Mouse (Mus musculus): Measurements from ENCODE around the gene Zbtb9.

Gene Zbtb9

DNA sequence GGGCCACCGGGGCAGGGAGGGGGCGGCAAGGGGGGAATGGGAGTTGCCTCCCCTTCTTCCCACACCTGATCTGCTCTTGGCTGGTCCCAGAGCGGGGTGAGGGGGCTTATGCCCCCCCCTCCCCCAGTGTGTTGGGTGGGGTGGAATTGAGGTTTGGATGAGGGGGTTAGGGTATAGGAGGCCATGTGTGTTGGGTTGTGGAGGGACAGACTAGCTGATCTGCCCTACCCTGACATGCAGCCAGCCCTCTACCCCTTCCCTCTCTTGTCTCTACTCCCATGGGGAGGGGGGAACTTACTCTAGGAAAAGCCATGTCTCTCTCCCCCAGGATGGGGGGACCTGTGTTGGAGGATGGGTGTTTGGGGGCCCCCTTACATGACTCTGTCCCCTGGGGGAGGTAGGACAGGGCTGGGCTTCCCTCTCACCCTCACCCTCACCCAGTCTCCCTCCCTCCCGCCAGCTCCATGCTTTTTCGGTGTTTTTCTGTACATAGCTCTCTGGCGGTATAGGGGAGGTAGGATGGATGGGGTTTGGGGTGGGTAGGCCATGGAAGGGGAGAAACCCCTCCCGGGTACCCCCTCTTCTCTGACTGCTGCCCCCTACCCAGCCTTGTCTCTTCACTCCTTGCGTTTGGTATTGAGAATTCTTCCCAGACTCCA lies 1.6 kb upstream of the Zbtb9 start:
- DNase-seq (ENCODE audit: low spot score in 2 of 2), result no peak

DNA sequence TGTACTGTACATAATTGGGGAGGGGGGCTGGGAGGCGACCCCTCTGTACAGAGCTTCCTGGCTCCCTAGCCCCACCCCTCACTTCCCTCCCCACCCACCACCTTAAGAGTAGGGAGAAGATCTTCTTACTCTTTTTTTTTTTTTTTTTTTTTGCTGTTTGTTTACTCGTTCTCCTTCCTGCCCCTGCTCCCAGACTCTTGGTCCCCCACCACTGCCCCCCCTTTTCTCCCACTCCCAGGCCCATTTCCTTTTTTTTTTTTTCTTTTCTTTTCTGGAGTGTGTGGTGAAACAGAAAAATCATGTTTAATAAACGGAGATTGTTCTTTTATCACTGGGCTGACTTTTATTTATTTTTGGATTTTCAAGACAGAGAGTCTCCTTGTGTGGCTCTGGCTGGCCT lies 860 bp upstream of the Zbtb9 start:
- DNase-seq (ENCODE audit: low spot score in 2 of 2), result no peak

DNA sequence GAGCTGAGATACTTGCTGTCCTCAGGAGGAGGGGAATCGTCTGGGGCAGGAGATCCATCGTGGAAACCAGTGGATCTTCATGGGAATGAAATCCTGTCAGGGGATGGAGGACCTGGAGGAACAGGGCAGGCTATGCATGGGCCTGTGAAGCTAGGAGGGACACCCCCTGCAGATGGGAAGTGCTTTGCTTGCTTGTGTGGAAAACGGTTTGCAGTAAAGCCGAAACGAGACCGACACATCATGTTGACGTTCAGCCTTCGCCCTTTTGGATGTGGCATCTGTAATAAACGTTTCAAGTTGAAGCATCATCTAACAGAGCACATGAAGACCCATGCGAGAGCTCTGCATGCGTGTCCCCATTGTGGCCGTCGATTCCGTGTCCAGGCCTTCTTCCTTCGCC lies 1.6 kb downstream of the Zbtb9 start:
- no peak for DNase-seq (ENCODE audit: low spot score in 2 of 2)

DNA sequence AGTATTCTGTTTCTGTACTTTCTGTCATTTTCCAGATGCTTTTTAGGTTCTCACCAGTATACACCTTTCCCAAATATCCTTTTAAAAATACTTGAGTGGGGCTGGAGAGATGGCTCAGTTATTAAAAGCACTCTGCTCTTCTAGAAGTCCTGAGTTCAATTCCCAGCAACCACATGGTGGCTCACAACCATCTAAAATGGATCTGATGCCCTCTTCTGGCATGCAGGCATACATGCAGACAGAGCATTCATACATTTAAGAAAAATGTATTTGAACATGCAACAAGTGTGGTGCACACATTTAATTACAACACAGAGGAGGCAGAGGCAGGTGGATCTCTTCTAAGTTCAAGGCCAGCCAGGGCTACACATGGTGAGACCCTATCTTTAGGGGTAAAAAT lies 2.4 kb downstream of the Zbtb9 start:
- DNase-seq (ENCODE audit: low spot score in 2 of 2), result no peak

DNA sequence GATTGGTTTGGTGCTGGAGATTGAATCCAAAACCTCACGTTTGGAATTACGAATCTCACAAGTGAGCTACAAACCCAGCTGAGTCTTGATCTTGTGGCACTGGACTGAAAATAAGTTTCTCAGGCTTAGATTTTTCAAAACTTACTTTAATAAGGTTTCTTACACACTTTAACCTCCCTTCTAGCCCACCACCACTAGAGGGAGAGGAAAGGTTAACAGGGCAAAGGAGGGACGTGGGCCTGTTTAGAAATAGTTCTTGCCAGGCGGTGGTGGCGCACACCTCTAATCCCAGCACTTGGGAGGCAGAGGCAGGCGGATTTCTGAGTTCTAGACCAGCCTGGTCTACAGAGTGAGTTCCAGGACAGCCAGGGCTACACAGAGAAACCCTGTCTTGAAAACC lies 4.4 kb downstream of the Zbtb9 start:
- peak in 1 of 2 experiments; percentile 19 for DNase-seq (ENCODE audit: low spot score in 2 of 2)

DNA sequence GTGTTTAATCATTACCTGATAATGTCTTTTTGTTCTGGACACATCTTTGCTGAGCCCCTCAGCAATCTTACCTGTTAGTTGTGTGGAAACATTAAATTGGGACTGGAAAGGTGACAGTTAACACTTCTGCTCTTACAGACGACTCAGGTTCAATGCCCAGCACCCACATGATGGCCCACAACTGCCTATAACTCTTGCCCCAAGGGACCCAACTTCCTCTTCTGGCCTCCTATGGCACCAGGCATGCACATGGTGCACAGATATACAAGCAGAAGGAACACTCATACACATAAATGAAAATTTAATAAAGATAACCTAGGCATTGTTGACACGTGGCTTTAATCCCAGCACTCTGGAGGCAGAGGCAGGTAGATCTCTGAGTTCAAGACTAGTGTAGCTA lies 6.5 kb downstream of the Zbtb9 start:
- no peak for DNase-seq (ENCODE audit: low spot score in 2 of 2)

DNA sequence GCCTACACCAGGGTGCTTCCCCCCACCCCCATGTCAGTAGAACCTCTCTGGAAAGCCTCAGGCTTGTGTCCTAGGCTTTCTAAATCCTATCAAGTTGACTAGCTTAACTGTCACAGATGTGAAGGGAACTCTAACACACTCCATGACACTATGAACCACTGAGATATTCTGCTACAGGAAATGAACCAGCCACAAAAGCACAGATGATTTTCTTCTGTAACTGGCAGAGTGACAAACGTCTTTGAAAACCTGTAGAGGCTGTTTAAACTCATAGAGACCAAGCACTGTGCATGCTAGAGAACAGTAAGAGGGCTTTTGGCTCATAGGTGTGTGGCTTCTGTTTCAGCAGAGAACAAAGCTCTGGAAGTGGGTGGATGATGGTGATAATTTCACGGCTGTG lies 8.1 kb downstream of the Zbtb9 start:
- peak; percentile 47 to 59 for DNase-seq (ENCODE audit: low spot score in 2 of 2)

DNA sequence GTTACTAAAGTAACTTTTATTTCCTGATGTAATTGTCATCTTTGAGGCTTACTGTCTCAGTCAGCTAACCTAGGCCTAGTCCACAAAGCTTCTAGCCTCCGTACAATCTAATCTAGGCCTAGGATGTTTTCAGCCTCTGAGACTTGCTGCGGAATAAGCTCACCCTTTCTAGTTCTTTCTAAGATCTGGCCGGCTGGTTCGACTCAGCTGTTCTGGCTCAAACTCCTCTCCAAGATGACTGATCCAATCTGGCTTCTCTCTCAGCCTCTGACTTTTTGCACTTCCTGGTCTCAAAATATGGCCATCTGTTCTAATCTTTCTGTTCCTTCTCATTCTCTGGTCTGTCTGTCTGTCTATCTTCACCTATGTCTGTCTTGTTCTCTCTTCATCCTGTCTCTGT lies 10.4 kb downstream of the Zbtb9 start:
- no peak for DNase-seq (ENCODE audit: low spot score in 2 of 2)

DNA sequence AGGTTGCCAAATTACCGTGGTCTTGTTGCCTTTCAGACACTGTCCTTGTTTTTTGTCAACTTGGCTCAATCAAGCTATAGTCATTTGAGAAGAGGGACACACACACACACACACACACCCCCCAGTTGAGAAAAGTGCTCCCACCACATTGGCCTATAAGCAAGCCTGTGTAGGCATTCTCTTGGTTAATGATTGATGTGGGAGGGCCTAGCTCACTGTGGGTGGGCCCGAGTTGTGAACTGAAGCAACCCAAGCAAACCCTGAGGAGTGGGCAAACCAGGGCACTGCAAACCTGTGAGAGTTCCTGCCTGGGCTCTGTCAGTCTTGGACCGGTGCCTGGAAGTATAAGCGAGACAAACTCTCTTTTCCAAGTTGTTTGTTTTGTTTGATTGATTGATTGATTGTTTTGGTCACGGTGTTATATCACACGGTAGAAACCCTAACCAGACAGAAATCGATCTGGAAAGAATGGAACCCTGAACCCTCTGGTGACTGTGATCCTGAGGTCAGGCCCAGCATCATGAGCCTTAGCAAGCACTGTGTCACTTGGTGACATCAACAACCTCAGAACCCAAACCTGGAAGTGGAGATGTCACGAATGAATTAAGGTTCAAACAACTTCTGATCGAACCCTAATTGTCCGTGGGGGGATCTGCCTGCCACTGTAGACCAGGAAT lies 12.7 kb downstream of the Zbtb9 start:
- DNase-seq (ENCODE audit: low spot score in 2 of 2), result no peak

DNA sequence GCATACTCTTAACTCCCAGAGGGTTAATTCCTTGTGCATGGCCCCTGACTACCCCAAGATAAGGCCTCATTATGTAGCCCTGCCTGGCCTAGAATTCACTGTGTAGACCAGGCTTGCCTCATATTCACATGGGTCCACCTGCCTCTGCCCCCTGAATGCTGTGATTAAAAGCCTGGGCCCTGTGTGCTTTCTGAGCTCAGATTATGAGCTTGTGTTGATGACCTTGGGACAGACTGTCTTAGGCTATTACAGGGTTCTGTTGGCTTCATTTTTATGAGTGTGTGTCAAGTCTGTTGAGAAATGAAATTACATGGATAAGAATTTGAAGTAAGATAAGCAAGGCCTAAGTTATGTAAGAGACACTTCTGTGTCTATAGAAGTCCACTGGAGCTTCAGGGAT lies 17.6 kb downstream of the Zbtb9 start:
- no peak for DNase-seq (ENCODE audit: low spot score in 2 of 2)

DNA sequence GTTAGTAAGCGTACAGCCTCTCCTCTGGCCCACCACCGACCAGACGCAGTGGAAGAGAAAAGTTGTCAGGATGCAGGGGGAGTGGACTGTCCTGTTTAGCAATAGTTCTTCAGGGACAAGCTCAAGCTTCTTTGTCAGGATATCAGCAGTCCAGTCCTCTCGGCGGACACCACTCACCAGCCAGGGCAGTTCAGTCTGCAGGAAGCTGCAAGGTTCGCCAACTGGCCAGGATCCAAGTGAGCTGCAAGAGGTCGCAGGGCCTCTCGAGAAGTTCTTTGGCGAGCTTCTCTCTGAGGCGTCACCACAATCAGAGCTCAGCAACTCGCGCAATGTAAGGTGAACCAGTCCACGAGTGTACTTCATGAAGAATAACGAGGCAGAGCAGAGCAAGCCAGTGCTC lies 21.4 kb downstream of the Zbtb9 start:
- DNase-seq (ENCODE audit: low spot score in 2 of 2), result no peak

DNA sequence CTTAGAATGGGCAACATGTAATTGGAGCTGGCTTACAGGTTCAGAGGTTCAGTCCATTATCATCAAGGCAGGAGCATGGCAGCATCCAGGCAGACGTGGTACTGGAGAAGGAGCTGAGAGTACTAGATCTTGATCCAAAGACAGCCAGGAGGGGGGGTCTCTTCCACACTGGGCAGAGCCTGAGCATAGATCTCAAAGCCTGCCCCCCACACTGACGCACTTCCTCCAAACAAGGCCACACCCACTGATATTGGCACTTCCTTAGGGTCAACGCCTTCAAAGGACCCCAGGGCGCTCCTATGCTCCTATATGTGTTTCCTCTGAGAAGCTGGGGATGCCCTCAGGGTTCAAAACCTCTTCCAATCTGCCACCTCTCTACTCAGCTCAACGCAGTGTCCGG lies 22.0 kb downstream of the Zbtb9 start:
- no peak for DNase-seq (ENCODE audit: low spot score in 2 of 2)

DNA sequence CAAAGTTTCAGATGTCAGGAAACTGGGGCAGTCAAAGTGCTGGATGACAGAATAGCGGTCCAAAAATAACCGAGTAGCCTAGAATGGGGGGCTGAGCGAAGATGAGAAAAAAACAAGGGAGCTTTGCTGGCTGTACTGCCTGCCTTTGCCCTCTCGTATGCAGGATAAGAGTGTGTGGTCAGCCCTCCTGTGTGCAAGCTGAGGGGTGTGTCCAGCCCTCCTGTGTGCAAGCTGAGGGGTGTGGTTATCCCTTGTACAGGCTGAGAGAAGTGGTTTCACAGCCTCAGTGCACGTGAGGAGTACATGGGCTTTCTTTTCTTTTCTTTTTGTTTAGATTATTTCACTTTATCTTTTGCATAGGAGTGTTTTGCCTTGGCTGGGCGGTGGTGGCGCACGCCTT lies 22.6 kb downstream of the Zbtb9 start:
- DNase-seq (ENCODE audit: low spot score in 2 of 2), result no peak

DNA sequence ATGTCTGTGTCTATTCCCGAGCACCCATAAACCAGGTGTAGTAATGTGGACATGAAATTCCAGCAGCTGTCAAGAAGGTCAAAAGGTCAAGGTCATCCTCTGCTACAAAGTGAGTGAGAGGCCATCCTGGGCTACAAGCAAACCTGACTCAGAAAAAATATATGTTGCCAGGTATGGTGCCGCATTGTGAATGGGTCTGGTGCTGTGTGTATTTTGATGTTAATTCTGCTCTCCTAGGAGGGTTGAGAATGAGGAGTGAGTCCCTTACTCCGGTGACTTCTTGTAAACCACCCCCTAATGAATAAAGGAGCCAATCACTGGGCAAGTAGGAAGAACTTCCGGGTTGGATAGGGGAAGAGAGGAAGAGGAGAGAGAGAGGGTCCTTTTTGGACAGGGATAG lies 24.7 kb downstream of the Zbtb9 start:
- no peak for DNase-seq (ENCODE audit: low spot score in 2 of 2)

DNA sequence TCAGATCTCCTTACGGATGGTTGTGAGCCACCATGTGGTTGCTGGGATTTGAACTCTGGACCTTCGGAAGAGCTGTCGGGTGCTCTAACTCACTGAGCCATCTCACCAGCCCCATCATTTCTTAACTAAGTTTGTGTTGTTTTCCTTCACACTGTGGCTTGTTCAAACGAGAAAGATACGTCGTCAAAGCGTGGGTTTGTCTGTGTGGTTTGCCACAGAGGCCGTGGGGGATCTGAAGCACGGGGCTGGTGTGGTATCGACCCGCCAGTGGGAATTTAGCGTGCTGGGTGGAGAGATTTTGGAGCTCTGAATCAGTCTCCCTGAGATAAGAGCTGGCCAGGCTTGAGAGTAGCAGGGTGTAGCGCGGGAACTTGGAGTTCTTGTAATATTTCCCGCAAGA lies 25.3 kb downstream of the Zbtb9 start:
- DNase-seq (ENCODE audit: low spot score in 2 of 2), result no peak

DNA sequence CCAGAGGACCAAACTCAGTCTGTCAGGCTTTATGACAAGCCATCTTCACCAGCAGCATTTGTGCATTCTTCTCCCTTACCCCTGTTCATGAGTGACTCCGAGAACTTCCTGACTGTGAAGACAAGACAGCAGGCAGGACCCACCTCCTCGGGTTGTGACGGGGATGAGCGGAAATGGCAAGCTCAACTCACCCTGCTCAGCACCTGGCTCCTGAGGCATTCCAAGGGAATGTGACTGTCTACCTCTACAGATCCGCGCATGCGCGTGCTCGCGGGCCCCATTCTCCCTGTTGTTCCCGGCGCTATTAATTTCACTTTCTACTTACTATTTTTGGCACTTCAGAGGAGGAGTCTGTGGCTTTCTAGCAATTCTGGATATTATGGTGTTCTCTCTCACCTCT lies 27.0 kb downstream of the Zbtb9 start:
- no peak for DNase-seq (ENCODE audit: low spot score in 2 of 2)

DNA sequence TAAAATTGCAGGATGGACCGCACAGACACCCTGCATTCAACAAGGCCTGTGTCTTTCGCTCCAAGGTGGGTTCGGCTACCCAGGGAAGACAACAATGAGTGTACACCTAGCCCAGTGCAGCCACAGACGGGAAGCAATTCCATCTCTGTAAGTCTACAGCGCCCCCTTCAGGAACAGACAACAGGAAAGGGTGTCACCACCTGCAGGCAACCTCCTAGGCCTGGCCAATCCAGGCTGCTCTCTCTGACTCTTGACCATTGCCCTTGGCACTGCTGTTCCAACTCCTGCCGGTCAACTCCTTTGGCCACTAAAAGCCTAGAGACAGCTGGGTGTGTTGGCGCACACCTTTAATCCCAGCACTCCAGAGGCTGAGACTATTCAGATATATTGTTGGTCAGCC lies 28.2 kb downstream of the Zbtb9 start:
- DNase-seq (ENCODE audit: low spot score in 2 of 2), result peak; percentile 49 to 77

DNA sequence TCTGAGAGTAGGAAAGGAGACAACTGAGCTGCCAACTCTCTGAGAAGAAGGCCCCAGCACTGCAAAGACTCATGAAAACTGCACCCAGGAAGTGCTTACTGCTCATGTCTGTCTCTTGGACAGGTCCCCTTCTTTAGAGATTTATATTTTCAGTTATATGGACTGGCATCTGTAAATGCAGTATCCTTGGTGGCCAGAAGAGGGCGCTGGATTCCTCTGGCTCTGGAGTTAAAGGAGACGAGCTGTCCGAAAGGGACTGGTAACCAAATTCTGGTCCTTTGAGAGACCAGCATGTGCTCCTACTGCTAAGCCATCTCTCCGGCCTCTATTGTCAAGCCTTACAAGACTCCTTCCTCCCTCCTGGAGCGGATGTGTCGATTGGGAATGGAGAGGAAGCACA lies 28.9 kb downstream of the Zbtb9 start:
- DNase-seq (ENCODE audit: low spot score in 2 of 2), result peak in 1 of 2 experiments; percentile 55

DNA sequence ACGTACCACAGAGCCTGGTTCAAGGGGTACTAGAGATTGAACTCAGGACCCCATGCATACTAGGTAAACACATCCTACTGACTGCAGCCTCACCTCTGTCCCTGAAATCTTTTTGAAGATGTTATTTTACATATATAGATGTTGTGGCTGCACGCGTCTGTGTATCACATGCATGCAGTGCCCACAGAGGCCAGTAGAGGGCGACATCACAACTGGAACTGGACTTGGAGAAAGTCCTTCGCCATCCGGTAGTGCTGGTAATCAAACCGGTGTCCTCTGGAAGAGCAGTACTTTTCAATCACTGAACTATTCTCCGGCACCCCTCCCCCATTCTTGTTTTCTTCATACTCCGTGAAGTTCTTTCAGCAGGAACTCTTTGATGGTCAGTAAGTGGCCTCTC lies 31.5 kb downstream of the Zbtb9 start:
- DNase-seq (ENCODE audit: low spot score in 2 of 2), result peak; percentile 32 to 75

DNA sequence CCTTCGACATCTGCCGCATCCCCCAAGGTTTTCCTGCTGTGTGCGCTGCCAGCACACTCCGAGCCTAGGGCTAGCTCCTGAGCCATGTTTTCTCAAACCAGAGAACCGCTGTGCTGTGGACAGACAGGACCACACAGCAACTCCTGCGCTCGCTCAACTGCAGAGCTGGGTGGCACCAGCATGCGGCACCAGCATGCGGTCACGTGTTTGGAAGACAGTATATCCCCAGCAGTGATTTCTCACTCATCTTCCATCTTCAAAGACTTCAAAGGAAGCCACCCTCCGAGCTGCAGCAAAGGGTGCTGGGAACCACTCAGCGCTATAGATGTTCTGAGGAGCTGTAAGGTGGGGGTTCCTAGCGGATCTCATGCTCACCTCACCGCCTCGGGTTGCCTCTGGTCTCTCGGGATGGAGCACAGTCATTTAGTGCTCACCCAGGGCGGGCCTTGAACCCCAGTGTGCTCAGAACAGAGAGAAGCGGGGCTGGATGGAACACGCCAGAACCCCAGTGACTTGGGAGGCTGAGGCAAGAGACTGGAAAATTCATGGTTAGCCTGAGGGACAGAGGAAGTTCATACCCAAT lies 32.0 kb downstream of the Zbtb9 start:
- DNase-seq (ENCODE audit: low spot score in 2 of 2), result no peak

DNA sequence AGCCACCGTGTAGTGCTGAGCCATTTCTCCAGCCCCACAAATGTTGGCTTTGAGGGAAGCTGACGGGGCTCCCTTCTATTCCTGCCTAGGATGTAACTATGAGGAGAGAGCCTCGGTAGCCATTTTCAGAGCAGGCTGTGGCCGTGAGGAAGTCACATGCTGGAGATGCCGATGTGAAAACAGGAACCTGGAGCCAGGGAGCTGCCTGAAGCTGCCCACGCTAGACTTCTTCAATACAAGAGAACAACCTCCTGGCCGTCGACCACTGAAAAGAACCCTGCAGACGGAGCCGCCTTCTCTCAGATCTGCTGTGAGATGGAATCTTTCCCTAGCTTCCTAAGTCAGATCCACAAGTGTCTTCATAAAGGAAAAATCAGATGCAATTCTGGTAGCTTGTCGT lies 32.7 kb downstream of the Zbtb9 start:
- DNase-seq (ENCODE audit: low spot score in 2 of 2), result no peak

DNA sequence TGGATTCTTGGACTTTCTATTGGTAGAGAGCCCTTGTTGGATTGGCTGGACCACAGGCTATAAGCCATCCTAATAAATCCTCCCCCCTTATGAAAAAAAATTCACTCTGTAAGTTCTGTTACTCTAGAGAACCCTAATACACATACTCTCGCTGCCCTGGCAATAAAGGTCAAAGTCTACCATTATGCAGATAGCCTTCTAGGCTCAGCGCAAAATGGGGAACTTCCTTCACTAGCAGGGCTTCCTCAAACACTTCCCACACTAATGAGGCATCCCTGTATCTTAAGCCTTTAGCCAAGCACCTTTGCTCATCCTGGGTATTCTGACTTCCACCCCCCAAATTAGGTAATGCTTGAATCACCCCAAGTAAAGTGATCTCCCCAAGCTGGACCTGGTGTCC lies 35.3 kb downstream of the Zbtb9 start:
- DNase-seq (ENCODE audit: low spot score in 2 of 2), result no peak

DNA sequence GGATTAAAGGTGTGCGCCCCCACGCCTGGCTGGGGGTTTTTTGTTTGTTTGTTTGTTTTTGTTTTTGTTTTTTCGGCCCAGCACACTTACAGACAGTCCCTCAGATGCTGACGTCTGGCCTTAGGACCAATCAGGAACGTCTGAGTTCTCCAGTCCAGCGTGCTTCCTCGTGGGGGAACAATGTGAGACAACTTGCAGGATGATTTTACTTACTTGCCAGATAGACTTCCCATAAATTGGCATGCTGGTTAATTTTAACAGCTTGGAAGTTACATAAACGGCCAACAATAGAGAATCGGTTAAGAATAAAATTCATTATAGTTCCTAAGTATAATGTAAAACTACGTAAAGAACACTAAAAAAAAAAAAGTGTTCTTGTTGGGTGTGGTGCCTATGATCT lies 38.2 kb downstream of the Zbtb9 start:
- no peak for DNase-seq (ENCODE audit: low spot score in 2 of 2)

Data from thymus, postnatal 10 days (tissue).